Mouse (Mus musculus) embryonic facial prominence, embryonic 11.5 days (tissue): Measurements from ENCODE around the gene Lcp1. TPM values are rescaled to one million over a fixed set of nuclear protein-coding genes. Genes with fewer than 3 reads are reported as not detected.

Experiments
- ATAC-seq: fragments of 200-750 bp; cut with Nextera tagmentation; replicated peaks from 2 replicates; pipeline ENCODE4 v1.8.0; 2017; ENCODE audit warnings: low read depth; ENCODE audit not compliant: insufficient number of reproducible peaks, low FRiP score, low TSS enrichment
- DNase-seq: peaks from one replicate; pipeline ENCODE4 v3.0.0-alpha.2; 2015; ENCODE audit warnings: low spot score
- H3K27ac ChIP-seq: fragments of 300-500 bp; sonication (generic); replicated peaks from 2 replicates; pipeline ENCODE4 v1.5.1; 2014; ENCODE audit warnings: mild to moderate bottlenecking, low read depth, low read length, control low read depth
- H3K27me3 ChIP-seq: fragments of 300-500 bp; sonication (generic); 2 replicates; pipeline ENCODE4 v1.6.1; 2014; ENCODE audit warnings: mild to moderate bottlenecking, low read length, moderate library complexity, mixed read lengths; ENCODE audit not compliant: control insufficient read depth, insufficient read depth
- H3K36me3 ChIP-seq: fragments of 300-500 bp; sonication (generic); replicated peaks from 2 replicates; pipeline ENCODE4 v1.6.1; 2014; ENCODE audit warnings: low read depth, mild to moderate bottlenecking, low read length, moderate library complexity, mixed read lengths; ENCODE audit not compliant: control insufficient read depth, insufficient read depth
- H3K4me1 ChIP-seq: fragments of 300-500 bp; sonication (generic); 2 replicates; pipeline ENCODE4 v1.6.1; 2014; ENCODE audit warnings: low read length, mixed read lengths; ENCODE audit not compliant: control insufficient read depth, insufficient read depth
- H3K4me2 ChIP-seq: fragments of 300-500 bp; sonication (generic); 2 replicates; pipeline ENCODE4 v1.6.1; 2014; ENCODE audit warnings: low read depth, mild to moderate bottlenecking, control low read depth, low read length, moderate library complexity
- H3K4me3 ChIP-seq: fragments of 300-500 bp; sonication (generic); 2 replicates; pipeline ENCODE4 v1.5.1; 2014; ENCODE audit warnings: low read depth, low read length, control low read depth
- H3K9ac ChIP-seq: fragments of 300-500 bp; sonication (generic); replicated peaks from 2 replicates; pipeline ENCODE4 v1.6.1; 2014; ENCODE audit warnings: mild to moderate bottlenecking, control low read depth, low read length
- H3K9me3 ChIP-seq: fragments of 300-500 bp; sonication (generic); replicated peaks from 2 replicates; pipeline ENCODE4 v1.6.1; 2016; ENCODE audit warnings: mild to moderate bottlenecking, low read length, inconsistent platforms, mixed read lengths; ENCODE audit not compliant: control insufficient read depth
- WGBS: fragments of 180-500 bp; shearing (Covaris S2); extraction: QIAGEN DNeasy Blood & Tissue Kit; methylation state at CpG from one replicate; pipeline ENCODE4 v1.1.7; 2014; 5-methylcytosine and 5-hydroxymethylcytosine counted together
- polyA plus RNA-seq: library from polyadenylated mRNA; unstranded; fragments of >200 nt; fragmentation: Nextera tagmentation; extraction: Ambion mirVana; gene quantifications from 2 replicates; pipeline ENCODE4 v1.2.1, GENCODE M21; 2014

Lcp1 gene
- polyA plus RNA-seq, 1 experiment from 2014 or later, result 27.5 TPM

- DNase-seq, result no peak
- Histone ChIP-seq H3K9me3 (no peaks in the 10 kb centered on the region), H3K4me2 (no peak overlapping the region), H3K9ac (no peak overlapping the region), H3K4me1 (no peaks in the 10 kb centered on the region), H3K27me3 (no peaks in the 10 kb centered on the region), H3K27ac (no peak overlapping the region), H3K4me3 (no peak overlapping the region), H3K36me3 (no peaks in the 10 kb centered on the region)
- no peak for ATAC-seq
- 88% methylated on average over 2 of the region's 2 CpGs for WGBS
Observed at GRCm38 (mm10) chr14:75165574-75166131, 34.8 kb downstream of the Lcp1 start.

DNA sequence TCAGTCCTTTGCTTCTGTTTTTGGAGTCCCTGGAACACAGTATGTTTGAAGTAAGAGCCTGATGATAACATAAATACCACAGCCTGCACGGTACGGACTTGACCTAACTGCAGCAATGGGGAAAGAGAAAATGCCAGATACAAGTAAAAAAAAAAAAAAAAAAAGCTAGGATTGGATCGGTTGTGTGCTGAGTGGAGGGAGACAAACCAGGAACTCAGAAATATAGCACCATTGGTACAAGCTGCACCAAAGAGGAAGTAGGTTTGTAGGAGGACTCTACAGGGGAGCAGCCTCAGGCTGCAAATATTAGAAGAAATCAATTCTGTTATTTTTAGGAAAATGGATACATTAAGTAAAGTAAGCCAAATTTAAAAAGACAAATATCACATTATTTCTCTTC is 37.6 kb downstream of the Lcp1 start:
- 83% methylated on average over 3 of the region's 3 CpGs for WGBS

GRCm38 (mm10) chr14:75170546-75170945 is 39.6 kb downstream of the Lcp1 start:
- Histone ChIP-seq H3K27me3 (no peaks in the 10 kb centered on the region), H3K4me3 (no peak overlapping the region), H3K9me3 (no peaks in the 10 kb centered on the region), H3K27ac (no peak overlapping the region), H3K9ac (no peak overlapping the region), H3K4me2 (no peak overlapping the region), H3K36me3 (no peaks in the 10 kb centered on the region), H3K4me1 (no peaks in the 10 kb centered on the region)
- 72% methylated on average over 1 of the region's 1 CpGs for WGBS
- DNase-seq (no peak), ATAC-seq (no peak)

More for the DNA sequence above, 37.6 kb downstream of the Lcp1 start:
- H3K9ac ChIP-seq, result no peak overlapping the region
- no peaks in the 10 kb centered on the region for H3K27me3 ChIP-seq
- H3K9me3 ChIP-seq, result no peaks in the 10 kb centered on the region
- H3K27ac ChIP-seq, result no peak overlapping the region
- H3K36me3 ChIP-seq, result no peaks in the 10 kb centered on the region
- no peak overlapping the region for H3K4me2 ChIP-seq
- ATAC-seq (no peak), DNase-seq (no peak)
- H3K4me1 ChIP-seq, result no peaks in the 10 kb centered on the region
- H3K4me3 ChIP-seq, result no peak overlapping the region

- no peaks in the 10 kb centered on the region for H3K9me3 ChIP-seq
- no peaks in the 10 kb centered on the region for H3K36me3 ChIP-seq
- 82% methylated on average over 8 of the region's 8 CpGs for WGBS
- H3K9ac ChIP-seq, result no peak overlapping the region
- H3K4me3 ChIP-seq, result no peak overlapping the region
- no peak for ATAC-seq
- no peaks in the 10 kb centered on the region for H3K27me3 ChIP-seq
- H3K27ac ChIP-seq, result no peak overlapping the region
- no peak for DNase-seq
- no peaks in the 10 kb centered on the region for H3K4me1 ChIP-seq
- H3K4me2 ChIP-seq, result no peak overlapping the region
Observed at GRCm38 (mm10) chr14:75174296-75174695, 43.4 kb downstream of the Lcp1 start.

DNA sequence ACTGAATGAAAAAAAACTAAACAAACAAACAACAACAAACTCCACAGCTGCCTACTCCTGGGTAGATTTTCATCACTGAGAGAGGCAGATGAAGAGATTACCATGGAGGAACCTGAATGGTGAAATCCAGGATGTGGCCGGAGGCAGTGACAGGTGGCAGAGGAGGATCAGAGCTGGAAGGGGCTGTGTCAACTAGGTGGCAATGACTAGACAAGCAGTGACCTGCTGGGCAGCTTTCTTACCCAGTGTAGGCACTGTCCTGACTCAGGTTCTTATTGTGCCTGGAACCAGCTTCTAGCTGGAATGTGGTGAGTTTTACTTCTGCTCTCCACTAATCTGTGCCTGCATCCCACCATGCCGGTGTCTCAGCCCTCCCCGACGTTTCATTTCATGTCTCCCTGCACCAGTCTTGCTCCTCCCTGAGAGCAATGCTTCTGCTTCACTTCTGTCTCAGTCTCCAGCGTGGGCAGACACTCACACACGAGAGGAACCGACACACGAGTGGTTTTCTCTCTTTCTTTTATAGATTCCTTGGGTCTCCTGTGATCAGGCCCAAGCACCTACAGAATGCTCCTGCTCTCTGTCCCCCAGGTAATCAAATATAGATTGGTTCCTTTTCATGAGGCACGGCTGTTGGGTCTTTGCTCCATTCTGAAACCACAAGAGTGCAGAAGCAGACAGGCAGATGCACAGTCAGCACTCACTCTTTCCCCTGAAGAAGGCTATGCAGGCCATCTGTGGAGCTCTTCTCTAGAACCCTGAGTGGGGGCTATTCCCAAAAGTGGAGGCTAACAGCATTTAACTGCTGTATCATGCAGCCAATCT is 44.0 kb downstream of the Lcp1 start:
- no peaks in the 10 kb centered on the region for H3K9me3 ChIP-seq
- no peak for DNase-seq
- H3K4me3 ChIP-seq, result no peak overlapping the region
- no peak for ATAC-seq
- no peaks in the 10 kb centered on the region for H3K36me3 ChIP-seq
- no peak overlapping the region for H3K27ac ChIP-seq
- H3K4me2 ChIP-seq, result no peak overlapping the region
- WGBS, result 82% methylated on average over 9 of the region's 9 CpGs
- H3K27me3 ChIP-seq, result no peaks in the 10 kb centered on the region
- no peaks in the 10 kb centered on the region for H3K4me1 ChIP-seq
- no peak overlapping the region for H3K9ac ChIP-seq

DNA sequence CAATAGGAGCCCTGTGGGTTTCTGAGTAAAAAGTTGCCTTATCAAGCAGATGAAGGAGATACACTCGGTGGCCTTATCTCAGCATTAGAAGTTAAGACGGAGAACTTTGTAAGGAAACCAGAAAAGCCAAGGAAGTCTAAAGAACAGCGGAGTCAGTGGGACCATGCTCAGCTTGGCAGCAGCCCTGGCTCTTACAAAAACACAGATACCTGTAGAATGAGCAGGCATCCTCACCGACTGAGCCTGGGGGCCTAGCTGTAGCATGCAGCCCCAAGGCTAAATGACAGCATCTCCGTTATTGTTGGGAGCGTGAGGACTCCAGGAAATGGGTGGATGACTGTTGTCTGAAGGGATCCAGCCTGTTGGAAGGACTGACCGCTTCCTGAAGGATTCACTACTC is 44.9 kb downstream of the Lcp1 start:
- H3K4me1 ChIP-seq, result no peaks in the 10 kb centered on the region
- WGBS, result 84% methylated on average over 7 of the region's 7 CpGs
- no peak overlapping the region for H3K9ac ChIP-seq
- H3K4me3 ChIP-seq, result no peak overlapping the region
- no peaks in the 10 kb centered on the region for H3K27me3 ChIP-seq
- no peaks in the 10 kb centered on the region for H3K9me3 ChIP-seq
- no peak overlapping the region for H3K4me2 ChIP-seq
- H3K27ac ChIP-seq, result no peak overlapping the region
- DNase-seq, result no peak
- no peak for ATAC-seq
- H3K36me3 ChIP-seq, result no peaks in the 10 kb centered on the region

GRCm38 (mm10) chr14:75176425-75177045 is 45.6 kb downstream of the Lcp1 start:
- Histone ChIP-seq H3K36me3 (no peaks in the 10 kb centered on the region), H3K4me3 (no peak overlapping the region), H3K4me1 (no peaks in the 10 kb centered on the region), H3K9ac (no peak overlapping the region), H3K9me3 (no peaks in the 10 kb centered on the region), H3K27ac (no peak overlapping the region), H3K27me3 (no peaks in the 10 kb centered on the region), H3K4me2 (no peak overlapping the region)
- WGBS, result 59% methylated on average over 4 of the region's 4 CpGs
- no peak for ATAC-seq
- no peak for DNase-seq

- ATAC-seq (no peak), DNase-seq (no peak)
- no peaks in the 10 kb centered on the region for H3K36me3 ChIP-seq
- no peaks in the 10 kb centered on the region for H3K27me3 ChIP-seq
- no peaks in the 10 kb centered on the region for H3K4me1 ChIP-seq
- no peak overlapping the region for H3K9ac ChIP-seq
- H3K9me3 ChIP-seq, result no peaks in the 10 kb centered on the region
- 59% methylated on average over 3 of the region's 3 CpGs for WGBS
- no peak overlapping the region for H3K27ac ChIP-seq
- H3K4me3 ChIP-seq, result no peak overlapping the region
- no peak overlapping the region for H3K4me2 ChIP-seq
Observed at GRCm38 (mm10) chr14:75177400-75177799, 46.5 kb downstream of the Lcp1 start.
